Mouse (Mus musculus) skeletal muscle tissue, adult 2 months (tissue): ENCODE measurements at regions not wholly inside any gene's neighbourhood (a gene's known extent, or its start where the extent isn't known, plus 50 kb on each side); places are given as distances from the start of the nearest gene placed in this dataset.

Experiments
- DNase-seq: peaks from one replicate; pipeline ENCODE4 v3.0.0-alpha.2; 2012; ENCODE audit warnings: low read depth, low spot score

DNA sequence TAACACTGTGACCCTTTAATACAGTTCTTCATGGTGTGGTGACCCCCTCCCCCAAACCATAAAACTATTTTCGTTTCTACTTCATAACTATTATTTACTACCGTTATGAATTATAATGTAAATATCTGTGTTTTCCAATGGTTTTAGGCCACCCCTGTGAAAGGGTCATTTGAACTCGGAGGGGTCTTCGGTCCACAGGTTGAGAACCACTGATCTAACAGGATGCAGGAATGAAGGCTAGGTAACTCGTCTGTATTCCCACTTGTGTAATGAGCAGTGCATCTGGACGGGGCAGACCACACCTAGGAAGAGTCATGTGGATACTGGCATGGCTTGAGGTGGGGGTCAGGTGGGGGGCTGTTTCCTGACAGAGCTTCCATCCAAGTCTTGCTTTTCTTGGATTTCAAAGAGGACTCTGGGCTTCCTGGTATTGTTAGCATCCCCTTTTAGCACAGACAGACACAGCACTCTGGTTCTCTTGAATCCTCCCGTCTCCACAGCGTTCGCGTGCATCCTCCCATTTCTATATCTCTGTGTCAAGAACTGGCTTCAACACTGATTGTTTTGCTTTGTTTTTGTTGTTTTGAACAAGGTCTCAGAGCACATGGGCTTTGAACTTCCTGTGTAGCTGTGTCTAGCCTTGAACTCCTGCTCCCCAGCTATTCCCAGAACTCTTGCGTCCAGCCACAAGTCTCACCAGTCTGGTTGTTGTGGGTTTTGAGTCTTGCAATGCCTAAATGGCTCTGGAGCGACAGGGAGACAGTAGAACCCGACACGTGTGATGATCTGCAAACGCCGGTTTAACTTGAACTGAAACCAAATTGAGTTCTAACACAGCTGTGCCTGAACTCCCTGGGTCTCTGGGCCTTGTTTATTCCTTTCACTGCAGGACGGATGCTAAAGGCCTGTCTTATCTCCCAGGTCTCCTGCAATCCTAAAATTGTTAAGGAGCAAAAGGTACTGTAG is 75.4 kb upstream of the Ralgps2 start:
- DNase-seq: no peak

GRCm38 (mm10) chr1:157013669-157014048 is 74.2 kb upstream of the Ralgps2 start:
- no peak for DNase-seq

- no peak for DNase-seq
Observed at GRCm38 (mm10) chr1:157012950-157013668, 73.7 kb upstream of the Ralgps2 start.

DNA sequence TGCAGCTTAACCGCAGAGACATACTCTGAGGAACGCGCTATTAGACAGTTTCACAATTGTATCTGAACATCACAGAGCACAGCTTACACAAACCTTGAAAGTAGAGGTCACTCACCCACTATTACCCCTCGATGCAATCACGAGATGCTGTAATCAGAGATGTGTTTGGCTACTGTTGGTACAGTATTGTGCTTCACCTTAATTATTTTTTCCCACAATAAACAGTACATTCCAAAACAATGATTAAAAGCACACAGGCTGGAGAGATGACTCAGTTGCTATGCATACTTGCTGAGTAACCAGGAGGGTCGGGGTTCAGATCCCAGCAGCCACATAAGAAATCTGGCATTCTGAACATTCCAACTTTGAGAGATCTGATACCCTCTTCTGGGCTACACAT is 71.8 kb upstream of the Ralgps2 start:
- DNase-seq: no peak

DNA sequence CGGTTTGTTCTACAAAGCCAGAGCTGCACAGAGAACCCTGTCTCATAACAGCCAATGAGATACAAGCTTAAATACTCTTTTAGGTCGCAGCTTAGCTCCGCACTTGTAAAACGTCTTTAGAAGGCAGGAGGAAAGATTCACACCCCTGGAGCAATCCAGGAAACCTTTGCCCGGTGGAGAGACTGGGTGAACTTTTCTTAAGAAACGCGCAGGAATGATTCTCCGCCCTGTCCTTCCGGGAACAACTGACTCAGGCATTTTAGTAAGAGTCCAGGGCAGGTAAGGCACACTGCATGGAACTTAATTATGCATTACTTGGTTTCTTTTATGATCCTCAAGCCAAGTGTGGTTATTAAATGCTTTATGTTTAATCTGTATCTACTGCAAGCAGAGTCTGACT is 70.0 kb upstream of the Ralgps2 start:
- no peak for DNase-seq

GRCm38 (mm10) chr1:157007891-157008730 is 68.7 kb upstream of the Ralgps2 start:
- DNase-seq: peak; percentile 34

DNA sequence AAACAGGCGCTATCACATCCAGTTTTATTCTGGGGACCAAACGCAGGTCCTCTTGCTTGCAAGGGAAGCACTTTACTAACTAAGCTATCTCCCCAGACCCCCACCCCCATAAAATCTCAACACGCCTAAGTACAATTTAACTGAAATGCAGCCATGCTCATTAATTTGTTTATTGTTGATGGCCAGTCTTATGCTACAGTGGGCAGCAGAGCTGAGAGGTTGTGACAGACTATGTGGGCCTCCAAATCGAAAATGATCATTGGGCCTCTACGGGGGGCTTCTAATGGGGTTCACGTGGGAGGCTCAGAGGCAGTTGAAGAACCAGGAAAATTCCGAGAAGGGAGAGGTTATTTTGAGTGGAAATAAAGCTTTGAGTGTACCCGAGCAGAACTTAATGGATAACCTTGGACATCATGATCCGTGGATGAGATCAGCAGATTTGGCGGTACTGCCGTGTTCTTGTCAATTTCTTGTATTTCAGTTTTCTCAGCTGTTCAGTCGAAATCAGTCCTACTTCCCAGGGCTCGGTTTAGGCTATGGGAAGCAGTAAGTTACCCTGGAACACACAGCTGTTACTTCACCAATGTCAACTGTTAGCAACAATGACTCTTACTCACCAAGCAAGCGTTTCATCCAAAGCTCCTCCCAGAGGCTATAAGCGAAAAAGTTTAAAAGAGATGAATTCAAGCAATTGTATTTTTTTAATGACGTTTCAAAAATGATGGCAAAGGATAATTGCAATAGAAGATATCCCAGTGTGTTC is 65.1 kb upstream of the Ralgps2 start:
- no peak for DNase-seq

GRCm38 (mm10) chr1:157003034-157003433 is 63.6 kb upstream of the Ralgps2 start:
- no peak for DNase-seq

DNA sequence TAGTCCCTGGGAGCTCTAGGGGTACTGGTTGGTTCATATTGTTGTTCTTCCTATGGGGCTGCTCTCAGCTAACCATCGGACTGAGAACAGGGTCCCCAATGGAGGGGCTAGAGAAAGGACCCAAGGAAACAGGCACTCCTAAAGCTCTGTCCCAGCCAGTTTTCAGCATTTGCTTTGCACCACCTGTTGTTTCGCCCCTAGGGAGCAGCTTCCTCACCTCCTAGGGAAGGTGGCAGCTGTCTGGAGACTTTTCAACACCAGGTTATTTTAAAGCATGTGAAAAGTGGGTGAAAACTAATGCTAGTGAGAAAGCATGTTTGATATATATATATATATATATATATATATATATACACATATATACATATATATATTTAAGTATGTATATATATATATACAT is 62.8 kb upstream of the Ralgps2 start:
- DNase-seq: no peak

DNA sequence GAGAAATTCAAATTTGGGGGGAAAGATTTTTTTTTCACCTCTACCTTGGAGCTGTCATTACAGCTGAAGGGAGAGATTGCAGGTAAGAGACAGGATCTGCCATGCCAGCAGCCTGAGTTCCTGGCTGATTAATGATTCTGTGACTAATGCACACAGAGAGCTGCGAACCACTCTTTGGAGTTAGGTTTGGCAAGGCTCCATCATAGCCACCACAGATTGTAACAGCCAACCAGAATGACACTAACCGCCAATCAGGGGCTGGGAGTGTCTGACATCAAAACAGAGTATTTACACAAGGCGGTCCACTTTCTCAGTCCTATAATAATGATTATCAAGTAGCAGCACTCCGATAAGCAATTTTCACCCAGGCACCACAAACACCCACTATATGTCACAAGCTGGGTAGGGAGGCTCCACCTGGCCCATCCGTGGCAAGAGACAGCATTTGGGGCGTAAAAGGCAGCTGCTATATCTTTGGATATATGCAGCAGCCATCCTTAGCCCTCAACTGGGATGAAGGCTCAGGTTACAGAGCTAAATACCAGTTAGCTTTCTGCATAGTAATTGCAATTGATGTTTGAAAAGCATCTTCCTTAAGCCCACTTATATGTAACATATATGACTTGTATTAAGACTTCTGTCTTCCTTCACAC is 61.7 kb upstream of the Ralgps2 start:
- no peak for DNase-seq

- no peak for DNase-seq
Observed at GRCm38 (mm10) chr1:156999947-157000346, 60.5 kb upstream of the Ralgps2 start.

DNA sequence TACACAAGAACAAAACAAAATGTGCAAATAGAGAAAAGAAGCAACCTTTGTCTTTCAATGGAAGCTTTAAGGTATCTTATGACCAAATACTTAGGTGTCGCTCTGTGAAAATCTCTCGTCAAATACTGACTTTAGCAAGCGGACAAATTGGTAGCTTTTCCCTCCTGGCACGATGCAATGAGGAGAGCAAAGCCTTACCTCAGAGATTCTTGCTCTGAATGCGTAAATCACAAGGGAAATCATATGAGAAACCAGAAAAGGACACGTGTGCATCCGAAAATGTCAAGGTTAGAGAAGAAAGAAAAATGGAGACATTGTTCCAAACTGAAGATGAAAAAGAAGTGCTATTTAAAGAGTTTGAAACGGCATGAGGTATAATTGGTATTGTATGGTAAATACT is 59.8 kb upstream of the Ralgps2 start:
- DNase-seq: no peak

GRCm38 (mm10) chr1:156997476-156998305 is 58.3 kb upstream of the Ralgps2 start:
- DNase-seq: no peak

GRCm38 (mm10) chr1:156997033-156997432 is 57.6 kb upstream of the Ralgps2 start:
- no peak for DNase-seq

GRCm38 (mm10) chr1:156996084-156996880 is 56.9 kb upstream of the Ralgps2 start:
- DNase-seq: peak; percentile 48

GRCm38 (mm10) chr1:156995180-156995951 is 55.9 kb upstream of the Ralgps2 start:
- no peak for DNase-seq

DNA sequence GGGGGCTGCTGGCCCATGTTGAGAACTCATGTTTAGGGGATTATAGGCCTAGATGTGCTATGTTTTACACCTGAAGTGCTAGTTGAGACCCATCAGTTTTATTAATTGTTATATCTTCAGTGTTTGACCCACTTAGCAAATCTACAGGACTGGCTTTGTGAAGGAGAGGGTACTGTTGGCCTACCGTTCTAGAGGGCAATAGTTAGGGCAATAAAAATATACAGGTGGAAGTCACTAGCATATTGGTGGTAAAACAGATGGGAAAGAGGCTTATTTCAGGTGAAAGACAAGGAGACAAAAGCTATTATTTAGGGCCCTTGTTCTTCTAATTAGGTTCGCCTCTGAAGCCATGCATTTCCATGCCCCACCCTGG is 55.2 kb upstream of the Ralgps2 start:
- no peak for DNase-seq

DNA sequence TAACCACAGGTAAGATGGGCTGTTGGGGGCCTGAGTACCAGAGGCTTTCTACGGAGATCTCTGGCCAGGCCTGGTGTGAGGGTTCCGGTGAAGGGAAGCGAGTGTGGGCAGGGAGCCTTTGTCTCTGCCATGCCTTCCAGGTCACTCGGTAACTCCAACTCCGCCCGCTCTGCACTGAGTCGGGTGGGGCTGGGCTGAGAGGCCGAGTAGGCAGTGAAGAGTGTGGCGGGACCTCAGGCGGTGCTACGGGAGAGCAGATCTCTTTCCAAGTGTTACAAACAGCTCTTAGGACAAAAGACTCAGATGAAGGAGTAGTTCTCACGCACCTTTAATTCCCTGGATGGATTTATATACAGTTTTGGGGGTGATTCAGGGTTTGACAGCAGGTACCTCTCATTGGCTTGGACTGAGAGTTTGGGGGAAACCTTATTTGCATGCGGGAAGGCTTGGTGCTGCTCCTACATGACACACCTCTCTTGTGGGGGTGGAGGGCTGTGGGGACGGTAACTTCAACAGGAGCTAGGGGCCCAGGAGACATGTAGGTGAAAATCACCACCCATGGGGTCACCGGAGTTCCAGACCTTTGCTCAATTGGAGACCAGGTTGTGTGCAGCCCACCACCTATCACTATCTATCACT is 54.7 kb upstream of the Ralgps2 start:
- no peak for DNase-seq
